Mouse (Mus musculus) adipocyte (in vitro differentiated cells): ENCODE results near the gene Tjp2.
A peak's percentile ranks its signal among the peaks of the same experiment; 100 is the strongest.
"Not testable (repeated sequence)": the region's sequence is repeated elsewhere in the genome, so short reads cannot be mapped to it uniquely, and the experiment has no call there.

Source experiments
- DNase-seq: peaks from one replicate; pipeline ENCODE4 v3.0.0-alpha.2; 2016; ENCODE audit warnings: low spot score

Gene Tjp2

DNA sequence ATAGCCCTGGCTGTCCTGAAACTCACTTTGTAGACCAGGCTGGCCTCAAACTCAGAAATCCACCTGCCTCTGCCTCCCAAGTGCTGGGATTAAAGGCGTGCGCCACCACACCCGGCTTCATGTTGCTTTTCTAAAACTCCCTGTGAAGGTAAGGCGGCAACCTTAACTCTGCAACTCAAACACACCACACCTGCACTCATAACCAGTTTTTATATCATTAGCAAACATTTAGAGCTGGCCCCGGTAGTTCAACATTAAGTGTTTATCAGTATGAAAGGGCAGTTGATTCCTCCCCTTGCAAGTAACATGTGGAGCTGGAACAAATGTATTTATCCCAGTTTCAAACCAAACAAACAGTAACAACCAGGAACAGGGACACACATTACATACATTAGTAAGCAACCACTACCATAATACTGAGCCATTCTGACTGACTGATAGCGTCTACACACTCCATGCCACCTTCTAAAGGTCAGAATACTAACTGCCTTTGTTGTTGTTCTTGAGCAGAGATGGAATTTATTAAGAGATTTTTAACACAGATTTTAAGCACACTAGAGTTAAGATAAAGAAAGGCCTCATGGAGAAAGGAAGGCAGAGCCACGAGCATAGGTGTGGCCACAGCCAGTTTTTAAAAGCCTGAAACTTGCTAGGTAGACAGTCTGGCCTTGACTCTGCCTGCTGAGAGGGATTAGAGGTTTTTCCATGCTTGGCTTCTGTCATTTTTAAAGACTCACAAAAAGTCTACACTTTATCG is 101.1 kb downstream of the Tjp2 start:
- DNase-seq: no peak

DNA sequence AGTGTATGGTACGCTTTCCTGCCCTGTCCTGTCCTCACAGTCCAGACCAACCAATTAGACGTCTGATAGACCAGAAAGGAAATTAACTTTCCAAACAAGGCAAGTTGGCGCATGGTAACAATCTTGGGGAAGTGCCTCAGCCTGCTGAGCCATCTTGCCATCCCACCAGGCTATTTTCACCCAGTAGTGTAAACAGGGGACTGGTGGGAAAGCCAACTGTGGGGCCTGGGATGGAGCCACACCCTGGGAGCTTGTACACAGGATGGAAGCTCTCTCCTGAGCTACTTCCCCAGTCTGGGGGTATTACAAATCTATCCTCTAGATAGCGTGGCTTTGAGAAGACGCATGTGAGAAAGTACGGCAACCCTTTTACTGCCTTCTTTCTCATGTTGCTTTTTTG is 101.7 kb downstream of the Tjp2 start:
- DNase-seq: no peak

DNA sequence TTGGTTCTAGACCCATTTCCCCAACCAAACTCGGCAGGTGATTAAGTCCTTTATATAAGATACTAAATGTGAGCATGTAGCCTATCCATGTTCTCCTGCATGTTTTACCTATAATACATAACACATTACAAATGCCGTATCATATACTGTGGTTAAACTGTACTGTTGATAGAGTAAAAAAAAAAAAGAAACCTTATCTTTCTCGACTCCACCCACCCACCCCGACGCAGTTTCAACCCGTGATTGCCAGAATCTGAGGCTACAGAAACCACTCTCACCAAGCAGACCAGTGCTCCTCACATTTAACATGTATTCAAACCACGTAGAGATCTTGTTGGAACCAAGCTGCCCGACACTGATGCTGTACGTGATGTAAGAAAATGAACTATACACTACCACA is 102.2 kb downstream of the Tjp2 start:
- no peak for DNase-seq

DNA sequence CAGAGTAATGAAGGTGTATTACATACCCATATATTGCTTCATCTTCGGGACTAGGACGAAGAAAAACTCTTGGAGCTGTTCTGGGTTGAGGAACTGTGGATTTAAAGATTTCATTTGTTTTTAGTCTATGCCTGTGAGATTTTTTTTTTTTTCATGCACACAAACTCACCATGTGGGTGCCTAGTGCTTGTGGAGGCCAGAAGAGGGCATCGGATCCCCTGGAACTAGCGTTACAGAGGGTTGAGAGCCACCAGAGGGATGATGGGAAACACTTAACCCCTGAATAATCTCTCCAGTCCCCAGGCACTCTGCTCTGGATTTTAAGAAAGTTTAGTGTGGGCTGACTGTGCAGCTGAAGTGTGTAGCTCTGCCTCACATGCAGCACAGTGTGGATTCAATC is 104.0 kb downstream of the Tjp2 start:
- peak; percentile 7 for DNase-seq

DNA sequence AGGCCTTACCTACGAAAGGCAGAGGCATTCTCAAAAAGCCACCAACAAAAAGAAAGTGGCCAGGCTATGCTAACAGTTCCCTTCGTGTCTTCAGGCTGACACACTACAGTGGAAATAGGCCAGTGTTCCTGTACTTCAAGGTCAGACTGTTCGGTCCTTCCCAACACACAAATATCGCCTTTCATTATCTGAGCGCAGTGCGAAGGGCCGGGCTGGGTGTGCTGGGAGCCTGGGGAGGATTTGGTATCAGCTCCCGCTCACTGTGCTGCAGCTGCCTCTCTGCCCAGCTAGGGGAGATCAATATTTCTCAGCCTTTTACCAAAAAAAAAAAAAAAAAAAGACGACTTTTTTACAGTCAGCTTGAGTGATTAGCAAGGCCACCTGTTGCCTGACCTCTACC is 106.1 kb downstream of the Tjp2 start:
- DNase-seq: no peak

DNA sequence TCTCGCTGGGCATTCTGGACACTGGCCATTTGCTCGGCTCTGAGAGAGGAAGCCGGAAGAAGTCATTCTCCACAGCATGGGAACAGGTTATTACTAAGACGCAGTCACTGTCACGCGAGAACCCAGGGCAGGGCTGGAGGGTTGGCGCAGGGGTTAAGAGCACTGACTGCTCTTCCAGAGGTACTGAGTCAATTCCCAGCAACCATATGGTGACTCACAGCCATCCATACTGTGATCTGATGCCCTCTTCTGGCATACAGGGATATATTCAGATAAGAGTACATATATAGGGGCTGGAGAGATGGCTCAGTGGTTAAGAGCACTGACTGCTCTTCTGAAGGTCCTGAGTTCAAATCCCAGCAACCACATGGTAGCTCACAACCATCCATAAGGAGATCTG is 113.2 kb downstream of the Tjp2 start:
- DNase-seq: no peak

DNA sequence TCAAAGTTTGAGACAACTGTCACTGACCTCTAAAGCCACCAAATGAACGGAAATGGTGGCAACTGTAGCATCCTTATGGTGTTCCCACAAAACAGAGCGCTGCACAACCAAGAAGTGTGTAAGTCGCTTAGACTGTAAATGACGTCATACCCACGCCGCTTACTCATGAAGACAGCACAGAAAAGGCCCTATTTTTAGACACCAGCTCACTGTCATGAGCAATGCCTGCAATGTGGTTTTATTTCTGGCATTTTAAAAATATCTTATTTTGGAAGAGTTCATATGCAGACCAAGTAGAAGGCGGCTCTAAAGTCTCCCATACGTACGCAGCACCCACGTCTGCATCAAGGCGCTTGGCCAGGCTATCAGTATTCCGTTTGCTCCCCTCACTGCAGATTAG is 117.1 kb downstream of the Tjp2 start:
- DNase-seq: no peak

DNA sequence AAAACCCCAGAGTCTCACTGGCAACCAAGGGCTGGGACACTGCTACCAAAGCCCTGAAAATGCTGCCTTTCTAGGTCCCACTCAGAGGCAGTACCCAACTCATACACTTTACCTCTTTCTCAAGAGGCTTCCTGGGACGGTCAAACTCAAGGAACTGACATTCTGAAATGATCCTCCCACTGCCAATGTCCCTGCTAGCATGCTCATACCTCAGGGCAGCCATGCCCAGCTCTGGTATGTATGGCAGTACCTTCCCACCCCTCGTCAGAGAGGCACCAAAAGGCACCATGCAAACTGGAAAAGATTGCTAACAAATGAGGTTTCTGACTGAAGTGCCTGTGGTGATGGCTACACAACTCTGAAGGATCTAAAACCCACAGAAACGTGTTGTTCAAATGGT is 121.0 kb downstream of the Tjp2 start:
- DNase-seq: no peak

DNA sequence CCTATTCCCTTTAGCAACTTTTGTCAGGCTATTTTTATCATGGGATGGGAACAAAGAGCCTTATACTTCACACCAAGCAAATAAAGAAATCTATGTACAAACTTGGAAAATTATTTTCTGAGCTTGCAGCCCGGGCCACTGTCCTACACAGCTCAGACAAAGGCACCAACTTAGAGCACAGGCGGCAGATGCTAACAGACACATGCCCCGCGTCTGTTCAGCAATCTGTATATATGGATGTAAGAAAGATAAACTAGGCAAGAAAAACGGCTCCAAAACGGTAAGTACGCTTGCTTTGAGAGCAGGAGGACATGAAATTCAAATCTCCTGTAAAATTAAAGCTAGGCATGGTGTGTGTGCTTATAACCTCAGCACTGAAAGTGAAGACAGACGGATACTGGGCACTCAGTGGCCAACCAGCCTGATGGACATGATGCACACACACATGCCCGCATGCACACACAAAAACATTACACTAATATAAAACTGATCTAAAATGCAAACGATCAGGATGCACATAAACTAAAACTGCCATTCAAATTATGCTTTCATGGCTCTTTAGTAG is 122.2 kb downstream of the Tjp2 start:
- no peak for DNase-seq

DNA sequence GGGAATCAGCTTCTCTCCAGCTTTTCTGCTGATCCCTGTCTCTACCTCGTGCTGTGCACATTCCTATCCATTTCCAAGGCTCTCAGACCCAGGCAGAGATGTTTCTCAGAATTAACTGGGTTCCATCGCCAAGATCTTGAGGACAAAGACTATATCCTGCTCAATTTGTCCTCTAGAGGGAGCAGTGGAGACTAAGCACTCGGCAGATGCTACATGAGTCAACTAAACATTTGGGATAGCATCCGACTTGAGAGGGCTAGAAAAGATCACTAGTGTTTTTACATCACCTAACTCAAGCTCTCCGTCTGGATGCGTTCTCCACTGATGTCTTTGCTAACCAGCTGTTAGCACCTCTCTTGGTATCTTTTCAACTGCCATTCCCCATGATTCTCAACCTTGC is 123.6 kb downstream of the Tjp2 start:
- DNase-seq: peak; percentile 34

DNA sequence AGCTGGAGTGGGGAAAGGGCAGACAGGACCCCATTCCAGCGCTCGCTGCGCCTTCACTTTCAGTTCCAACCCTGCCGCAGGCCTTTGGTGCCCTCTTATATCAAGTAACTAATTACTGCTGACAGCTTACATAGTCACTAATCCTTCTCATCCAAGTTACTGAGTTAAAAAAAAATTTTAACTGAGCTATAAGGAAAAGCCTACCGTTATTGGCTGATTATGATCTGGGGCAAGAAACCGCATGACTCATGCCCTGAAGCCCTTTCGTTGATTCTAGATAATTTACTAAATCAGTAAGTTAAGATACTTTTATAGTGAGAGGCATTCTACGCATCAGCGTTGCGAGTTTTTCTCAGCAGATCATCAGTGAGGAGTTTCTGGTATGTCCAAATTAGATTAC is 126.1 kb downstream of the Tjp2 start:
- DNase-seq: no peak

DNA sequence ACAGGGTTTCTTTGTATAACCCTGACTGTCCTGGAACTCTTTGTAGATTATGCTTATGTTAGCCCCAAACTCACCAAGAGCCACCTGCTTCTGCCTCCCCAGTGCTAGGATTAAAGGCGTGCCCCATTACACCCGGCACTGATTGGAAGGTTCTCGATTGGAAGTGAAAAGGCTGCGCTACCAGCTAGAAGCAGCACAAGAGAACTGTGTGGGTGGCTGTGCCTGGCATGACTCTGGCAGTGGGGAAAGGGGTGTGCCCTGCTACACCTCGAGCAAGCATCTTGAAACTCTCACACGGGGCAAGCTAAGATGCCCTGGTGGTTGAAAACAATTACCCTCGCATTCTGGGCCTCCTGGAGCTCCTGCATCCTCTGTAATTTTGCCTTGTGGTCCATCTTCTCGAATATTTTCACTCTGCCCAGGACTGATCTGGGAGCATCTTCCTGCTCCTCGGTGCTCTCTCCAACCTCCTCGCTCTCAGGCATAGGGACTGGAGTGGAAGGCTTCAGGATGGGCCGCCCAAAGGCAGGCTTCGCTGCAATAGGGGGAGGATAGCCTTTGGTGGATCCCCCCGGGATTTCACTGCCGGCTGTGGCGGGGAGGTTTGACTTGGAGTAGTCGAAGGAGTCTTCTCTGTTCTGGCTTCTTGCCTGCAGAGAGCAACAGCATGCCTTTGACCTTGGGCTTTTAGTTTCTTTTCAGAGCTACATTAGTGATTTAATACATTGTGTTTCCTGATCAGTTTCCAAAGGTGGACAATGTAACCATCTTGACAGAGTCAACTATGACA is 127.0 kb downstream of the Tjp2 start:
- DNase-seq: no peak

DNA sequence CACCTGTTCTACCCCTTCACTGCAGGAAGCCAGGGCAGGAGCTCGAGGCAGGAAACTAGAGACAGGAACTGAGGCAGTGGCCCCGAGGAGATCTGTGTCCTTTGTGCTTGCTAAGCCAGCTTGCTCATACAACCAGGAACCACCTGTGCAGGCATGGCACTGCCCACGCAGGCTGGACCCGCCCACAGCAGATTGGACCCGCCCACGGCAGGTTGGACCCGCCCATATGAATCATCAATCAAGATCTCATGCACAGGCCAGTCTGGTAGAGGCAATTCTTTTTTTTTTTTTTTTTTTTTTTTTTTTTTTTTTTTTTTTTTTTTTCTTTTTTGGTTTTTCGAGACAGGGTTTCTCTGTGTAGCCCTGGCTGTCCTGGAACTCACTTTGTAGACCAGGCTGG is 132.8 kb downstream of the Tjp2 start:
- DNase-seq: not testable (repeated sequence)

DNA sequence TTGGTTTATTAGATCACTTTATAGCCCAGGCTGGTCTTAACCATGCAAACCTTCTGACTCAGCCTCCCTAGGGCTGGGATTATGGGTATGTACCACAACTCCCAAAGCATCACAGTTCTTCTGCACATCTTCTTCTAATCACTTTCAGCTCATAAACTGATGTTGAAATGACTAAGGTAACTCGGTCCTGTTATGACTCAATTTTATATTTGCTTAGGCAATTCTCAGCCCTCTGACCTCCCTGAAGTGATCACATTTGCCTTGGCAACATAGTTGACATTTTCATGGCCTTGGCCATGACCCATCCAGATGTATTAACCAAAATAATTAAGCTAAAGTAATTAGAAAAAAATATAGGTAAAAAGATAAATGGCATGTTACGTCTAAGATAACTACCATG is 134.5 kb downstream of the Tjp2 start:
- DNase-seq: no peak

DNA sequence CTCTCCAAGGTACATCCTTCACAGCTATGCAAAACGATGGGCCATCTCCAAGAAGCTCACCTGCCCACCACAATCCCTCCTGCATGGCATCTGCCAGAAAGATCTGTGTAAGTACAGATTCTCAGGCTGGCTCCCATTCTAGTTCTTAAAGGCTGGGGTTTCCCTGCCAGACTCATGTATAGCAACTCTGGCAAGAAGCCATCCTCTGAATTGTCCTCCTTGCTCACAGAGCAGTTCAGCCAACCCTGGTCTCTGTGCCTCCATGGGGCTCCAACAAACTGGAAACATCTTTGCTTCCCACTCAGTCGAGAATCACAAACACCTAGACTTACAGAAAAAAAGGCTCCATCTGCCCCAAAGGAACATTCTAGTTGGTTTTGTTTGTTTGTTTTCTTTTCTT is 139.5 kb downstream of the Tjp2 start:
- DNase-seq: no peak

DNA sequence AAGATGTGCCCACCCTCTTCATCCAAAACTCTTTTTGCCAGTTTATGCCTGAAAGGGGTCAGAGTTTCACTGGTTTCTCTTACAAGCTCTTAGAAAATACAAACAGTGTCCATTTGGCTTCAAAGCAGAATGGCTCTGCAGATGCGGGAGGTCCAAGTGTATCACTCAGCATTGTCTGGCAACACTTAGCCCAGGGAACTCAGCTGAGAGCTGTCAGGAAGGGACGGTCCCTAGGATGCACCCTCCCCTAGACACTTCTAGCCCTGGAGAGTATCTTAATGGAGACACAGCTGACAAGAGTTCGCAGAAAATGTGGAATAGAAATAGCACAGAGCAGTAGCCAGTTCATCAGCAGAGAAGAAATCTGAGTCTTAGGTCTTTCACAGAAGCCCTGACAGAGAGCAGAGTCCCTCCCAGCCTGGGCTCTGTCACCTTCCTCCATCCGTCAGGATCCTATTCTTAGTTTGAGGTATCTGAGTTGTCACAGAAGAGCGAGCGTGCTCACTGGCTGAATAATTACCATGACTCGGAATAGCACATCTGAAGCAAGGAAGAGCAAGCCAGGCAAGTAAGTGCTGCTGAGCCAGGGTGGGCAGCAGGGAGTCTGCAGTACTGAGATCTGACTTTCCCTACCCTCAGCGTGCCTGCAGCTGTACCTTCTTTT is 144.3 kb downstream of the Tjp2 start:
- DNase-seq: no peak

DNA sequence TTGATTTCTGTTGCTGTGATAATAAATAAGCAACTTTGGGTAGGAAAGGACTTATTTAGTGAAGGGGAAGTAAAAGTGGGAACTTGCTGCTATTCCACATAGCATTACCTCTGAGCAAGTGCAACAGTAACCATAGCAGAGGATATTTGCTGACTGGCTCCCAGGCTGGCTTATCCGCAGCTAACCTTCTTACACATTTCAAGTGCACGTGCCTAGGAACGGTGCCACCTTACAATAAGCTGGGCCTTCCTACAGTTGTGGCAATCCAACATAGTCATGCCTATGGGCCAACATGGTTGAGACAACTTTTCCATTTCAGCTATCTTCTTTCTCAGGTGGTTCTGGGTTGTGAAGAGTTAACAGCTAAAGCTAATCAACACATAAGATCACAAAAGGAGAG is 147.2 kb downstream of the Tjp2 start:
- no peak for DNase-seq

DNA sequence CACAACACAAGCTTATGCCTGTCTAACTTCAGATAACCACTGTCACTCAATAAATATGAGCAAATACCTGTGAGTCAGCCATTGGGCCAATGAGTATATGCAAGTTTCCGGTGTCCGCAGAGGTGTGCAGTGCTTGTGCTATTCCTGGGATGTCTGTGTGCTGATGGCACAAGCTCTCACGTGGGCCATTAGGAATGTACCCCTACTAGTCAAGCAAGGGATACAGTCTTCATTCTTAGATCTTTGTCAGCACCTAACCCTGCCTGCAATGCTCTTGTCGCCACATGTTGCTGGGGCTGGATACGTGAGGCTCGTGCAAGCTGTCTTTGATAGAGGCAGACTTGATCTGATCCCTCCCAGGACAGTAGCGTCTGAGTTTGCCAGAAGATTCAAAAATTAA is 148.3 kb downstream of the Tjp2 start:
- DNase-seq: no peak

DNA sequence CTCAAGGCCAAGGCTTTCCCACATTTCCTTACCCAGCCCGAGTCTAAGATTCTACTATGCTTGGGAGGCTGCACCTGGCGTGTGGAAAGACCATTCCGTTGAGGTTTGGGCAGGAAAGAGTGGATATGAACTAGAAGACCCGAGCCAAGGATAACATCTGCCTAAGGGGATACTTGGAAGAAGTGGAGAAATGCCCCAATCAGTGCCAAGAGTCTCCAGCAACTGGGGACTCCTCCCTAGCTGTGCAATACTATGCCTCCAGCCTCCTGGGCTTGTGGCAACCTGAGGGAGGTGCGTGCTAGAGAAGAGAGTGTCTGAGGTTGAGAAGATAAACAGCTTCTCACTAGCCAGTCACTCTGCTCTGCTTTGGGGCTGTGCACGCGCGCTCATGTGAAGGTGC is 148.9 kb downstream of the Tjp2 start:
- peak; percentile 34 for DNase-seq

DNA sequence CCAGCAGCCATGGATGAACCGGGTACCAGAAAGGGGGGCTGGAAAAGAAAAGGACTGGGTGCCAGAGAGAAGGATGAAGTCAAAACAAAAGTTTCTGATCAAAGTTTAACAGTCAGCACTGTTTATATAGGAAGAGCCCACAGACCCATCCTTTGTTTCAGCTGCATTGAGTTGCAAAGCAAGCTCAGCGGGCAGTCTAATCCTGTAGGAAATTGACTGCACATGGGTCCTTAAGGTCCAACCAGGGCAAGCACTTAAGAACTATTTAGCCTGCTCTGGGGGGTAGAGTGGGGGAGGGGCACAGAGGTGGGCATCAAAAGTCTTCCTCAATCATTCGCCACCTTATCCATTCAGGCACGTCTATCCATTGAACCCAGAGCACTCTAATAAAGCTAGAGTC is 151.7 kb downstream of the Tjp2 start:
- no peak for DNase-seq

DNA sequence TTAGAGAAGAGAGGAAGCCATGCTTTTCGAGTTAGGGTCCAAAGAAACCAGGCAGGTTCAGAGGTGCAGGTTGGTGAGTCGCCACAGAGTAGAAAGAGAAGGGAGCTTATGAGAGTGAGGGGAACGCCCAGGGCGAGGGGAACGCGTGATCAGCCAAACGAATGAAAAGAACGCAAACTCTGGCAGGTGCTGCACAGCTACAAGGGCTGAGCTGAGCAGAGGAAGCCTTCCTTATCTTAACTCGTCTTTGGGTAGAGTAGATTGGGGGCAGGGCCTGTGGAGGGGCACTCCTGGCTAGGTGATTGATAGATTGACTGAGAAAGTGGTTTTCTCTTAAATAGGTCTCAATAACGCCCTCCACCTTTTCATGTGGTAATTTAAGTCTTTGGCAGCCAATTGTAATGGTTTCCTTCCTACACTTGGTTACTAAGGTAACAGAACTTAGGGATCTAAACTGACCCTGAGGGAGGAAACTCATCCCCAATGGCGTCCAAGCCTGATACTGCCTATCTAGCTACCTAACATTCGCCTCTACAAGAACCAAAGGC is 160.4 kb downstream of the Tjp2 start:
- DNase-seq: no peak

DNA sequence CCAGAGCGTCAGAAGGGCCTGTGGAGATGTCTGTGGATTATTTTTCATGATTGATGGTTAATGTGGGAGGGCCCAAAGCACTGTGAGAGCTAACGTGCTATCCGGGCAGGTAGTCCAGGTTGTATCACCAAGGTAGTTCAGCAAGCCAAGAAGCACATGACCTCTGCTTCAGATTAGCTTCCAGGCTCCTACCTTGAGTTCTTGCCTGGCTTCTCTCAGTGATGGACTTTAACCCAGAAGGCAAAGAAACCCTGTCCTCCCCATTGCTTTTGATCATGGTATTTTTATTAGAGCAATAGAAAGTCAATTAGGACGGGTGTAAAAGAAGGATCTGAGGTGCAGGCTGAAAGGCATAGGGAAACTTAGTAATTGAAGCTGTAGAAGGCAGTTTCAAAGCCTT is 161.2 kb downstream of the Tjp2 start:
- DNase-seq: no peak

DNA sequence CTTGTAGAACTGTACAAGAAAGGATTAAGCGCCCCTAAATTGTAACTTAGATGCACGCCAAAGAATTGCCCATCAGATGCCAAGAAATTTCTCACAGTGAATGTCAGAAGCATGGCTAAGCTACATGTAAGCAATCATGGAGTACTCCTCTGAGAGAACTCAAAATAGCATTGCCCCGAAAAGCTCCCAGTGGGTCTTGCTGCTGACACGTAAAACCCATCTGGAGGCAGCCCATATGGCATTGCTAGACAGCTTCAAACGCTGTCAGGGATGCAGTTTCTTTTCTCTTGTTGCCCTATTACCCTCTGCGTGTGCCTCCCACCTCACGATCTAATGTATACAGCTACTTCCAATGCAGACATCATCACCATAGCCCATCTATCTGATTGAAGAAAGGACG is 166.0 kb downstream of the Tjp2 start:
- no peak for DNase-seq
